Mouse (Mus musculus): ENCODE measurements at regions not wholly inside any gene's neighbourhood (a gene's known extent, or its start where the extent isn't known, plus 50 kb on each side); places are given as distances from the start of the nearest gene placed in this dataset.

- ATAC-seq (replicated peaks): no peak
- Histone ChIP-seq H3K36me3 (replicated peaks) (no peaks in the 10 kb centered on the region), H3K27ac (peak overlapping the region; percentile 24; the same call in 1 of the 2 replicates), H3K4me1 (peaks cover 6% of the 10 kb centered on the region), H3K9me3 (no peaks in the 10 kb centered on the region), H3K9ac (no peak overlapping the region), H3K4me2 (no peak overlapping the region), H3K4me3 (no peak overlapping the region), H3K27me3 (replicated peaks) (no peaks in the 10 kb centered on the region)
- WGBS: 40% methylated on average over 12 of the region's 12 CpGs
These were observed 130.6 kb upstream of the Ptprt start for GRCm38 (mm10) chr2:162791374-162792098.

GRCm38 (mm10) chr2:162784176-162784813 is 123.3 kb upstream of the Ptprt start:
- Histone ChIP-seq H3K9me3 (no peaks in the 10 kb centered on the region), H3K27me3 (replicated peaks) (no peaks in the 10 kb centered on the region), H3K27ac (no peak overlapping the region), H3K4me2 (no peak overlapping the region), H3K4me1 (0 out of 2 replicates have a peak, but pooled peaks cover 3% of the 10 kb centered on the region), H3K36me3 (replicated peaks) (no peaks in the 10 kb centered on the region), H3K9ac (no peak overlapping the region), H3K4me3 (no peak overlapping the region)
- no peak for ATAC-seq (replicated peaks)
- WGBS: 59% methylated on average over 8 of the region's 8 CpGs

GRCm38 (mm10) chr2:162781599-162781998 is 120.7 kb upstream of the Ptprt start:
- WGBS: 86% methylated on average over 6 of the region's 6 CpGs
- Histone ChIP-seq H3K9me3 (no peaks in the 10 kb centered on the region), H3K36me3 (replicated peaks) (no peaks in the 10 kb centered on the region), H3K4me2 (no peak overlapping the region), H3K9ac (no peak overlapping the region), H3K27me3 (replicated peaks) (no peaks in the 10 kb centered on the region), H3K4me1 (0 out of 2 replicates have a peak, but pooled peaks cover 3% of the 10 kb centered on the region), H3K4me3 (no peak overlapping the region), H3K27ac (no peak overlapping the region)
- no peak for ATAC-seq (replicated peaks)

GRCm38 (mm10) chr2:162776542-162776941 is 115.6 kb upstream of the Ptprt start:
- no peak overlapping the region for H3K4me2 ChIP-seq
- WGBS: 74% methylated on average over 5 of the region's 5 CpGs
- H3K27ac ChIP-seq: no peak overlapping the region
- no peak for ATAC-seq (replicated peaks)
- no peak overlapping the region for H3K4me3 ChIP-seq
- H3K9ac ChIP-seq: no peak overlapping the region
- no peaks in the 10 kb centered on the region for H3K9me3 ChIP-seq
- no peaks in the 10 kb centered on the region for H3K36me3 ChIP-seq (replicated peaks)
- H3K27me3 ChIP-seq (replicated peaks): no peaks in the 10 kb centered on the region
- no peaks in the 10 kb centered on the region for H3K4me1 ChIP-seq

- Histone ChIP-seq H3K36me3 (replicated peaks) (no peaks in the 10 kb centered on the region), H3K27ac (no peak overlapping the region), H3K9me3 (no peaks in the 10 kb centered on the region), H3K27me3 (replicated peaks) (no peaks in the 10 kb centered on the region), H3K4me1 (no peaks in the 10 kb centered on the region), H3K4me3 (no peak overlapping the region), H3K9ac (no peak overlapping the region), H3K4me2 (no peak overlapping the region)
- 92% methylated on average over 5 of the region's 5 CpGs for WGBS
- ATAC-seq (replicated peaks): no peak
These were observed 111.6 kb upstream of the Ptprt start for GRCm38 (mm10) chr2:162772520-162772919.

- ATAC-seq (replicated peaks): no peak
- Histone ChIP-seq H3K4me1 (no peaks in the 10 kb centered on the region), H3K9me3 (no peaks in the 10 kb centered on the region), H3K27ac (no peak overlapping the region), H3K36me3 (replicated peaks) (no peaks in the 10 kb centered on the region), H3K4me2 (no peak overlapping the region), H3K9ac (no peak overlapping the region), H3K4me3 (no peak overlapping the region), H3K27me3 (replicated peaks) (no peaks in the 10 kb centered on the region)
- 84% methylated on average over 6 of the region's 6 CpGs for WGBS
These were observed 108.9 kb upstream of the Ptprt start for GRCm38 (mm10) chr2:162769711-162770428.

GRCm38 (mm10) chr2:162764059-162764458 is 103.1 kb upstream of the Ptprt start:
- no peak for ATAC-seq (replicated peaks)
- Histone ChIP-seq H3K27ac (no peak overlapping the region), H3K9me3 (no peaks in the 10 kb centered on the region), H3K9ac (no peak overlapping the region), H3K4me1 (no peaks in the 10 kb centered on the region), H3K4me3 (no peak overlapping the region), H3K36me3 (replicated peaks) (no peaks in the 10 kb centered on the region), H3K4me2 (no peak overlapping the region), H3K27me3 (replicated peaks) (no peaks in the 10 kb centered on the region)
- 92% methylated on average over 6 of the region's 6 CpGs for WGBS

- ATAC-seq (replicated peaks): no peak
- no peak overlapping the region for H3K4me3 ChIP-seq
- no peaks in the 10 kb centered on the region for H3K9me3 ChIP-seq
- no peak overlapping the region for H3K9ac ChIP-seq
- H3K27me3 ChIP-seq (replicated peaks): no peaks in the 10 kb centered on the region
- H3K4me1 ChIP-seq: no peaks in the 10 kb centered on the region
- H3K36me3 ChIP-seq (replicated peaks): no peaks in the 10 kb centered on the region
- no peak overlapping the region for H3K27ac ChIP-seq
- WGBS: 74% methylated on average over 5 of the region's 5 CpGs
- H3K4me2 ChIP-seq: no peak overlapping the region
These were observed 79.6 kb upstream of the Ptprt start for GRCm38 (mm10) chr2:162740523-162740922.

- no peak overlapping the region for H3K4me2 ChIP-seq
- H3K27me3 ChIP-seq (replicated peaks): no peaks in the 10 kb centered on the region
- ATAC-seq (replicated peaks): no peak
- no peaks in the 10 kb centered on the region for H3K36me3 ChIP-seq (replicated peaks)
- H3K4me3 ChIP-seq: no peak overlapping the region
- WGBS: 59% methylated on average over 3 of the region's 3 CpGs
- H3K27ac ChIP-seq: no peak overlapping the region
- H3K9me3 ChIP-seq: no peaks in the 10 kb centered on the region
- no peak overlapping the region for H3K9ac ChIP-seq
- H3K4me1 ChIP-seq: no peaks in the 10 kb centered on the region
These were observed 74.8 kb upstream of the Ptprt start for GRCm38 (mm10) chr2:162735761-162736160.

- Histone ChIP-seq H3K36me3 (replicated peaks) (no peaks in the 10 kb centered on the region), H3K9me3 (no peaks in the 10 kb centered on the region), H3K27me3 (replicated peaks) (no peaks in the 10 kb centered on the region), H3K4me1 (no peaks in the 10 kb centered on the region), H3K27ac (no peak overlapping the region), H3K4me3 (no peak overlapping the region), H3K4me2 (no peak overlapping the region), H3K9ac (no peak overlapping the region)
- ATAC-seq (replicated peaks): no peak
- WGBS: 85% methylated on average over 4 of the region's 4 CpGs
These were observed 73.3 kb upstream of the Ptprt start for GRCm38 (mm10) chr2:162734286-162734685.

GRCm38 (mm10) chr2:162720016-162720415 is 59.1 kb upstream of the Ptprt start:
- 57% methylated on average over 3 of the region's 3 CpGs for WGBS
- H3K4me2 ChIP-seq: no peak overlapping the region
- H3K4me3 ChIP-seq: no peak overlapping the region
- H3K4me1 ChIP-seq: no peaks in the 10 kb centered on the region
- ATAC-seq (replicated peaks): no peak
- H3K9me3 ChIP-seq: no peaks in the 10 kb centered on the region
- H3K27me3 ChIP-seq (replicated peaks): no peaks in the 10 kb centered on the region
- H3K27ac ChIP-seq: no peak overlapping the region
- no peak overlapping the region for H3K9ac ChIP-seq
- H3K36me3 ChIP-seq (replicated peaks): no peaks in the 10 kb centered on the region

GRCm38 (mm10) chr2:162718466-162718865 is 57.5 kb upstream of the Ptprt start:
- no peak for ATAC-seq (replicated peaks)
- no peak overlapping the region for H3K9ac ChIP-seq
- no peaks in the 10 kb centered on the region for H3K36me3 ChIP-seq (replicated peaks)

More at GRCm38 (mm10) chr2:162718466-162718865, 57.5 kb upstream of the Ptprt start:
- Histone ChIP-seq H3K4me1 (no peaks in the 10 kb centered on the region), H3K27ac (no peak overlapping the region), H3K4me2 (no peak overlapping the region), H3K27me3 (replicated peaks) (no peaks in the 10 kb centered on the region), H3K4me3 (no peak overlapping the region), H3K9me3 (no peaks in the 10 kb centered on the region)
- 76% methylated on average over 7 of the region's 7 CpGs for WGBS
